Mouse (Mus musculus) forebrain, embryonic 12.5 days (tissue): ENCODE data around the gene Pnkp. TPM values are rescaled to one million over a fixed set of nuclear protein-coding genes. Genes with fewer than 3 reads are reported as not detected.

ENCODE experiments used
- ATAC-seq: fragments of 200-750 bp; cut with Nextera tagmentation; 2 replicates; pipeline ENCODE4 v1.8.0; 2017; ENCODE audit warnings: moderate TSS enrichment; ENCODE audit not compliant: low FRiP score
- H3K27ac ChIP-seq: fragments of 300-500 bp; sonication (generic); 2 replicates; pipeline ENCODE4 v1.5.1; 2016; ENCODE audit warnings: mild to moderate bottlenecking
- H3K27me3 ChIP-seq: fragments of 300-500 bp; sonication (generic); 2 replicates; pipeline ENCODE4 v1.6.1; 2016; ENCODE audit warnings: mild to moderate bottlenecking
- H3K36me3 ChIP-seq: fragments of 300-500 bp; sonication (generic); replicated peaks from 2 replicates; pipeline ENCODE4 v1.6.1; 2016; ENCODE audit warnings: mild to moderate bottlenecking
- H3K4me1 ChIP-seq: fragments of 300-500 bp; sonication (generic); 2 replicates; pipeline ENCODE4 v1.6.1; 2016
- H3K4me2 ChIP-seq: fragments of 300-500 bp; sonication (generic); 2 replicates; pipeline ENCODE4 v1.6.1; 2016; ENCODE audit warnings: mild to moderate bottlenecking, moderate library complexity
- H3K4me3 ChIP-seq: fragments of 300-500 bp; sonication (generic); replicated peaks from 2 replicates; pipeline ENCODE4 v1.5.1; 2016; ENCODE audit warnings: mild to moderate bottlenecking
- H3K9ac ChIP-seq: fragments of 300-500 bp; sonication (generic); 2 replicates; pipeline ENCODE4 v1.6.1; 2016; ENCODE audit warnings: mild to moderate bottlenecking
- H3K9me3 ChIP-seq: fragments of 300-500 bp; sonication (generic); 2 replicates; pipeline ENCODE4 v1.6.1; 2016
- WGBS: fragments of 180-500 bp; shearing (Covaris S2); methylation state at CpG from one replicate; pipeline ENCODE4 v1.1.7; 2016; 5-methylcytosine and 5-hydroxymethylcytosine counted together
- polyA plus RNA-seq: library from polyadenylated mRNA; unstranded; fragments of >200 nt; fragmentation: Nextera tagmentation; extraction: Ambion mirVana; gene quantifications from 2 replicates; pipeline ENCODE4 v1.2.1, GENCODE M21; 2016

Gene Pnkp
- polyA plus RNA-seq, 1 experiment from 2014 or later: 37.8 TPM

- peaks cover 22% of the 10 kb centered on the region for H3K4me1 ChIP-seq
- no peaks in the 10 kb centered on the region for H3K27me3 ChIP-seq
- H3K36me3 ChIP-seq: peaks cover 57% of the 10 kb centered on the region
- H3K27ac ChIP-seq: no peak overlapping the region
- H3K9ac ChIP-seq: no peak overlapping the region; the same call in 1 of the 2 replicates
- H3K4me2 ChIP-seq: no peak overlapping the region
- ATAC-seq: no peak
- H3K4me3 ChIP-seq: no peak overlapping the region
- WGBS: 92% methylated on average over 13 of the region's 13 CpGs
- no peaks in the 10 kb centered on the region for H3K9me3 ChIP-seq
Measured at GRCm38 (mm10) chr7:44888256-44889105, 31.5 kb downstream of the Pnkp start.

- peak overlapping the region; percentile 89 for H3K9ac ChIP-seq
- H3K4me2 ChIP-seq: peak overlapping the region; percentile 96
- WGBS: 87% methylated on average over 7 of the region's 7 CpGs
- peaks cover 42% of the 10 kb centered on the region for H3K36me3 ChIP-seq
- H3K27me3 ChIP-seq: no peaks in the 10 kb centered on the region
- ATAC-seq: no peak
- H3K4me1 ChIP-seq: peaks cover 39% of the 10 kb centered on the region
- peak overlapping the region; percentile 83; the same call in 1 of the 2 replicates for H3K4me3 ChIP-seq
- no peak overlapping the region for H3K27ac ChIP-seq
- no peaks in the 10 kb centered on the region for H3K9me3 ChIP-seq
Measured at GRCm38 (mm10) chr7:44890180-44890579, 33.2 kb downstream of the Pnkp start.

- Histone ChIP-seq H3K9ac (peak overlapping the region; percentile 89), H3K4me1 (peaks cover 41% of the 10 kb centered on the region), H3K27me3 (no peaks in the 10 kb centered on the region), H3K4me3 (peak overlapping the region; percentile 83), H3K9me3 (no peaks in the 10 kb centered on the region), H3K27ac (0 out of 2 replicates have a peak overlapping the region, but pooled peaks have one; percentile 15), H3K4me2 (peak overlapping the region; percentile 96), H3K36me3 (peaks cover 37% of the 10 kb centered on the region)
- 73% methylated on average over 4 of the region's 4 CpGs for WGBS
- ATAC-seq: no peak
Measured at GRCm38 (mm10) chr7:44890737-44891136, 33.8 kb downstream of the Pnkp start.

- WGBS: 20% methylated on average over 6 of the region's 6 CpGs
- ATAC-seq: no peak
Measured at GRCm38 (mm10) chr7:44891611-44892010, 34.7 kb downstream of the Pnkp start.

GRCm38 (mm10) chr7:44892276-44892921 lies 35.5 kb downstream of the Pnkp start, which contains the start of gene Med25:
Gene Med25 (minus strand): TSS chr7:44892712.
- H3K9me3 ChIP-seq: no peaks in the 10 kb centered on the region
- no peaks in the 10 kb centered on the region for H3K27me3 ChIP-seq
- H3K9ac ChIP-seq: peak within 1 kb of the TSS; percentile 89
- H3K36me3 ChIP-seq: peaks cover 25% of the 10 kb centered on the region
- ATAC-seq: peak; percentile 82
- H3K4me3 ChIP-seq: peak within 1 kb of the TSS; percentile 83
- WGBS: under 1% methylated on average over 56 of the region's 56 CpGs
- H3K4me2 ChIP-seq: peak within 1 kb of the TSS; percentile 96
- H3K27ac ChIP-seq: peak within 1 kb of the TSS; percentile 98
- peaks cover 53% of the 10 kb centered on the region for H3K4me1 ChIP-seq

More at GRCm38 (mm10) chr7:44891611-44892010, 34.7 kb downstream of the Pnkp start:
- H3K27ac ChIP-seq: peak overlapping the region; percentile 98
- no peaks in the 10 kb centered on the region for H3K27me3 ChIP-seq
- H3K9ac ChIP-seq: peak overlapping the region; percentile 89
- peak overlapping the region; percentile 83 for H3K4me3 ChIP-seq
- H3K9me3 ChIP-seq: no peaks in the 10 kb centered on the region
- H3K36me3 ChIP-seq: peaks cover 28% of the 10 kb centered on the region
- H3K4me1 ChIP-seq: peaks cover 45% of the 10 kb centered on the region
- H3K4me2 ChIP-seq: peak overlapping the region; percentile 96

- Histone ChIP-seq H3K9me3 (no peaks in the 10 kb centered on the region), H3K36me3 (peaks cover 28% of the 10 kb centered on the region), H3K4me1 (peaks cover 61% of the 10 kb centered on the region), H3K27ac (peak overlapping the region; percentile 97), H3K9ac (peak overlapping the region; percentile 42), H3K27me3 (no peaks in the 10 kb centered on the region), H3K4me2 (peak overlapping the region; percentile 47), H3K4me3 (peak overlapping the region; percentile 83)
- no peak for ATAC-seq
- WGBS: 9% methylated on average over 8 of the region's 8 CpGs
Measured at GRCm38 (mm10) chr7:44893197-44893596, 36.3 kb downstream of the Pnkp start.

GRCm38 (mm10) chr7:44894175-44894574 lies 37.2 kb downstream of the Pnkp start:
- no peak overlapping the region for H3K4me3 ChIP-seq
- peak overlapping the region; percentile 97 for H3K27ac ChIP-seq
- peaks cover 25% of the 10 kb centered on the region for H3K36me3 ChIP-seq
- no peaks in the 10 kb centered on the region for H3K27me3 ChIP-seq
- ATAC-seq: no peak
- peak overlapping the region; percentile 47; the same call in 1 of the 2 replicates for H3K4me2 ChIP-seq
- no peak overlapping the region for H3K9ac ChIP-seq
- WGBS: 96% methylated on average over 3 of the region's 3 CpGs
- H3K4me1 ChIP-seq: peaks cover 70% of the 10 kb centered on the region
- no peaks in the 10 kb centered on the region for H3K9me3 ChIP-seq

GRCm38 (mm10) chr7:44895206-44895592 lies 38.3 kb downstream of the Pnkp start:
- Histone ChIP-seq H3K4me1 (peaks cover 76% of the 10 kb centered on the region), H3K27ac (peak overlapping the region; percentile 97), H3K9ac (peak overlapping the region; percentile 43; the same call in 1 of the 2 replicates), H3K9me3 (no peaks in the 10 kb centered on the region), H3K4me2 (peak overlapping the region; percentile 77), H3K36me3 (peaks cover 29% of the 10 kb centered on the region), H3K27me3 (no peaks in the 10 kb centered on the region), H3K4me3 (peak overlapping the region; percentile 62)
- 30% methylated on average over 7 of the region's 7 CpGs for WGBS
- ATAC-seq: no peak

GRCm38 (mm10) chr7:44895593-44896434 lies 38.9 kb downstream of the Pnkp start, which contains the start of gene Fuz:
Gene Fuz (plus strand): TSS chr7:44896079.
- Histone ChIP-seq H3K4me2 (peak within 1 kb of the TSS; percentile 77), H3K27me3 (no peaks in the 10 kb centered on the region), H3K27ac (peak within 1 kb of the TSS; percentile 97), H3K9ac (peak within 1 kb of the TSS; percentile 71), H3K9me3 (no peaks in the 10 kb centered on the region), H3K36me3 (peaks cover 29% of the 10 kb centered on the region), H3K4me3 (peak within 1 kb of the TSS; percentile 62), H3K4me1 (peaks cover 76% of the 10 kb centered on the region)
- ATAC-seq: peak; percentile 75
- under 1% methylated on average over 34 of the region's 34 CpGs for WGBS

GRCm38 (mm10) chr7:44896499-44896898 lies 39.6 kb downstream of the Pnkp start:
- peak overlapping the region; percentile 77 for H3K4me2 ChIP-seq
- peak overlapping the region; percentile 62 for H3K4me3 ChIP-seq
- H3K36me3 ChIP-seq: peaks cover 31% of the 10 kb centered on the region
- WGBS: 33% methylated on average over 10 of the region's 10 CpGs
- peaks cover 76% of the 10 kb centered on the region for H3K4me1 ChIP-seq
- no peaks in the 10 kb centered on the region for H3K9me3 ChIP-seq
- H3K27me3 ChIP-seq: no peaks in the 10 kb centered on the region
- peak overlapping the region; percentile 71 for H3K9ac ChIP-seq
- H3K27ac ChIP-seq: peak overlapping the region; percentile 97
- ATAC-seq: no peak

GRCm38 (mm10) chr7:44898607-44899006 lies 41.7 kb downstream of the Pnkp start:
- Histone ChIP-seq H3K4me3 (no peak overlapping the region), H3K4me2 (0 out of 2 replicates have a peak overlapping the region, but pooled peaks have one; percentile 8), H3K27me3 (no peaks in the 10 kb centered on the region), H3K4me1 (peaks cover 71% of the 10 kb centered on the region), H3K9ac (no peak overlapping the region), H3K27ac (no peak overlapping the region), H3K36me3 (peaks cover 51% of the 10 kb centered on the region), H3K9me3 (no peaks in the 10 kb centered on the region)
- WGBS: 39% methylated on average over 19 of the region's 19 CpGs
- no peak for ATAC-seq
